Mouse (Mus musculus) midbrain, embryonic 13.5 days (tissue): Measurements from ENCODE around the gene Uhrf1bp1l. TPM values are rescaled to one million over a fixed set of nuclear protein-coding genes. Genes with fewer than 3 reads are reported as not detected.

ENCODE experiments used
- ATAC-seq: fragments of 200-750 bp; cut with Nextera tagmentation; 2 replicates; pipeline ENCODE4 v1.8.0; 2017; ENCODE audit warnings: mild to moderate bottlenecking, moderate TSS enrichment, moderate library complexity
- H3K27ac ChIP-seq: fragments of 300-500 bp; sonication (generic); 2 replicates; pipeline ENCODE4 v1.5.1; 2015; ENCODE audit warnings: inconsistent platforms, mild to moderate bottlenecking, moderate library complexity
- H3K27me3 ChIP-seq: fragments of 300-500 bp; sonication (generic); 2 replicates; pipeline ENCODE4 v1.6.1; 2015; ENCODE audit warnings: mild to moderate bottlenecking, inconsistent platforms
- H3K36me3 ChIP-seq: fragments of 300-500 bp; sonication (generic); 2 replicates; pipeline ENCODE4 v1.6.1; 2015; ENCODE audit warnings: mild to moderate bottlenecking, inconsistent platforms
- H3K4me1 ChIP-seq: fragments of 300-500 bp; sonication (generic); replicated peaks from 2 replicates; pipeline ENCODE4 v1.6.1; 2015; ENCODE audit warnings: inconsistent platforms
- H3K4me2 ChIP-seq: fragments of 300-500 bp; sonication (generic); replicated peaks from 2 replicates; pipeline ENCODE4 v1.6.1; 2015; ENCODE audit warnings: moderate library complexity, mild to moderate bottlenecking, inconsistent platforms
- H3K4me3 ChIP-seq: fragments of 300-500 bp; sonication (generic); replicated peaks from 2 replicates; pipeline ENCODE4 v1.5.1; 2015; ENCODE audit warnings: mild to moderate bottlenecking, inconsistent platforms
- H3K9ac ChIP-seq: fragments of 300-500 bp; sonication (generic); replicated peaks from 2 replicates; pipeline ENCODE4 v1.6.1; 2015; ENCODE audit warnings: mild to moderate bottlenecking, inconsistent platforms
- H3K9me3 ChIP-seq: fragments of 300-500 bp; sonication (generic); 2 replicates; pipeline ENCODE4 v1.6.1; 2016; ENCODE audit warnings: mild to moderate bottlenecking, inconsistent platforms
- WGBS: fragments of 180-500 bp; shearing (Covaris S2); methylation state at CpG from one replicate; pipeline ENCODE4 v1.1.7; 2015; 5-methylcytosine and 5-hydroxymethylcytosine counted together
- polyA plus RNA-seq: library from polyadenylated mRNA; unstranded; fragments of >200 nt; fragmentation: Nextera tagmentation; extraction: Ambion mirVana; gene quantifications from 2 replicates; pipeline ENCODE4 v1.2.1, GENCODE M21; 2015

The Uhrf1bp1l gene
- polyA plus RNA-seq, 1 experiment from 2014 or later: 29.9 TPM

GRCm38 (mm10) chr10:89747911-89748310 is 3.1 kb downstream of the Uhrf1bp1l start:
- no peak for ATAC-seq
- WGBS: 95% methylated on average over 1 of the region's 1 CpGs
- no peak overlapping the region for H3K4me3 ChIP-seq

GRCm38 (mm10) chr10:89748619-89749018 is 3.8 kb downstream of the Uhrf1bp1l start:
- H3K27me3 ChIP-seq: no peaks in the 10 kb centered on the region
- H3K4me1 ChIP-seq: peaks cover 14% of the 10 kb centered on the region
- WGBS: 93% methylated on average over 2 of the region's 2 CpGs
- no peak overlapping the region for H3K27ac ChIP-seq
- no peaks in the 10 kb centered on the region for H3K36me3 ChIP-seq
- no peak for ATAC-seq
- H3K9me3 ChIP-seq: no peaks in the 10 kb centered on the region
- no peak overlapping the region for H3K4me2 ChIP-seq
- H3K4me3 ChIP-seq: no peak overlapping the region
- H3K9ac ChIP-seq: no peak overlapping the region

More at GRCm38 (mm10) chr10:89747911-89748310, 3.1 kb downstream of the Uhrf1bp1l start:
- Histone ChIP-seq H3K36me3 (no peaks in the 10 kb centered on the region), H3K27ac (no peak overlapping the region), H3K27me3 (no peaks in the 10 kb centered on the region), H3K9ac (no peak overlapping the region), H3K4me1 (peaks cover 14% of the 10 kb centered on the region), H3K4me2 (no peak overlapping the region), H3K9me3 (no peaks in the 10 kb centered on the region)

- Histone ChIP-seq H3K27me3 (no peaks in the 10 kb centered on the region), H3K9ac (no peak overlapping the region), H3K9me3 (no peaks in the 10 kb centered on the region), H3K4me2 (no peak overlapping the region), H3K4me1 (peaks cover 11% of the 10 kb centered on the region), H3K36me3 (no peaks in the 10 kb centered on the region), H3K27ac (no peak overlapping the region), H3K4me3 (no peak overlapping the region)
- ATAC-seq: no peak
- 87% methylated on average over 5 of the region's 5 CpGs for WGBS
These were observed 6.3 kb downstream of the Uhrf1bp1l start for GRCm38 (mm10) chr10:89751069-89751468.

GRCm38 (mm10) chr10:89755231-89755630 is 10.4 kb downstream of the Uhrf1bp1l start:
- Histone ChIP-seq H3K27ac (no peak overlapping the region), H3K4me3 (no peak overlapping the region), H3K4me1 (no peaks in the 10 kb centered on the region), H3K36me3 (peaks cover 3% of the 10 kb centered on the region; the same call in 1 of the 2 replicates), H3K9me3 (no peaks in the 10 kb centered on the region), H3K9ac (no peak overlapping the region), H3K4me2 (no peak overlapping the region), H3K27me3 (no peaks in the 10 kb centered on the region)
- no peak for ATAC-seq
- 95% methylated on average over 4 of the region's 4 CpGs for WGBS

- H3K4me1 ChIP-seq: no peaks in the 10 kb centered on the region
- no peak for ATAC-seq
- H3K9me3 ChIP-seq: no peaks in the 10 kb centered on the region
- no peak overlapping the region for H3K4me2 ChIP-seq
- H3K36me3 ChIP-seq: peaks cover 3% of the 10 kb centered on the region; the same call in 1 of the 2 replicates
- 94% methylated on average over 5 of the region's 5 CpGs for WGBS
- no peaks in the 10 kb centered on the region for H3K27me3 ChIP-seq
- H3K4me3 ChIP-seq: no peak overlapping the region
- no peak overlapping the region for H3K9ac ChIP-seq
- no peak overlapping the region for H3K27ac ChIP-seq
These were observed 16.0 kb downstream of the Uhrf1bp1l start for GRCm38 (mm10) chr10:89760772-89761171.

- Histone ChIP-seq H3K4me2 (no peak overlapping the region), H3K9ac (no peak overlapping the region), H3K27ac (no peak overlapping the region), H3K27me3 (no peaks in the 10 kb centered on the region), H3K9me3 (no peaks in the 10 kb centered on the region), H3K36me3 (no peaks in the 10 kb centered on the region), H3K4me1 (no peaks in the 10 kb centered on the region), H3K4me3 (no peak overlapping the region)
- WGBS: 92% methylated on average over 9 of the region's 9 CpGs
- no peak for ATAC-seq
These were observed 19.8 kb downstream of the Uhrf1bp1l start for GRCm38 (mm10) chr10:89764457-89765121.

GRCm38 (mm10) chr10:89765790-89766714 is 21.3 kb downstream of the Uhrf1bp1l start:
- H3K27ac ChIP-seq: no peak overlapping the region
- H3K9me3 ChIP-seq: no peaks in the 10 kb centered on the region
- no peak overlapping the region for H3K4me3 ChIP-seq
- no peak overlapping the region for H3K9ac ChIP-seq
- H3K4me2 ChIP-seq: no peak overlapping the region
- no peaks in the 10 kb centered on the region for H3K27me3 ChIP-seq
- H3K36me3 ChIP-seq: no peaks in the 10 kb centered on the region
- WGBS: 95% methylated on average over 11 of the region's 11 CpGs
- no peaks in the 10 kb centered on the region for H3K4me1 ChIP-seq
- ATAC-seq: no peak

GRCm38 (mm10) chr10:89768352-89769020 is 23.7 kb downstream of the Uhrf1bp1l start:
- WGBS: 83% methylated on average over 7 of the region's 7 CpGs
- no peak overlapping the region for H3K4me3 ChIP-seq
- H3K9me3 ChIP-seq: no peaks in the 10 kb centered on the region
- H3K4me1 ChIP-seq: no peaks in the 10 kb centered on the region
- no peaks in the 10 kb centered on the region for H3K36me3 ChIP-seq
- H3K9ac ChIP-seq: no peak overlapping the region
- no peak overlapping the region for H3K27ac ChIP-seq
- H3K27me3 ChIP-seq: no peaks in the 10 kb centered on the region
- ATAC-seq: no peak
- H3K4me2 ChIP-seq: no peak overlapping the region

- Histone ChIP-seq H3K27ac (no peak overlapping the region), H3K9me3 (no peaks in the 10 kb centered on the region), H3K4me2 (no peak overlapping the region), H3K4me1 (no peaks in the 10 kb centered on the region), H3K36me3 (no peaks in the 10 kb centered on the region), H3K4me3 (no peak overlapping the region), H3K9ac (no peak overlapping the region), H3K27me3 (no peaks in the 10 kb centered on the region)
- 95% methylated on average over 4 of the region's 4 CpGs for WGBS
- ATAC-seq: no peak
These were observed 24.3 kb downstream of the Uhrf1bp1l start for GRCm38 (mm10) chr10:89769096-89769495.

- Histone ChIP-seq H3K4me1 (no peaks in the 10 kb centered on the region), H3K27ac (no peak overlapping the region)
- ATAC-seq: no peak
These were observed 27.1 kb downstream of the Uhrf1bp1l start for GRCm38 (mm10) chr10:89771894-89772293.

GRCm38 (mm10) chr10:89776029-89776428 is 31.2 kb downstream of the Uhrf1bp1l start:
- no peak overlapping the region for H3K9ac ChIP-seq
- H3K27me3 ChIP-seq: no peaks in the 10 kb centered on the region
- H3K36me3 ChIP-seq: peaks cover 17% of the 10 kb centered on the region
- no peak overlapping the region for H3K4me2 ChIP-seq
- no peaks in the 10 kb centered on the region for H3K4me1 ChIP-seq
- H3K27ac ChIP-seq: no peak overlapping the region
- H3K4me3 ChIP-seq: no peak overlapping the region
- 96% methylated on average over 6 of the region's 6 CpGs for WGBS
- H3K9me3 ChIP-seq: no peaks in the 10 kb centered on the region
- ATAC-seq: no peak

More at GRCm38 (mm10) chr10:89771894-89772293, 27.1 kb downstream of the Uhrf1bp1l start:
- Histone ChIP-seq H3K27me3 (no peaks in the 10 kb centered on the region), H3K36me3 (peaks cover 4% of the 10 kb centered on the region; the same call in 1 of the 2 replicates), H3K4me3 (no peak overlapping the region), H3K4me2 (no peak overlapping the region), H3K9ac (no peak overlapping the region), H3K9me3 (no peaks in the 10 kb centered on the region)
- 55% methylated on average over 2 of the region's 2 CpGs for WGBS

- WGBS: 97% methylated on average over 4 of the region's 4 CpGs
- ATAC-seq: no peak
- Histone ChIP-seq H3K36me3 (peaks cover 9% of the 10 kb centered on the region), H3K27ac (no peak overlapping the region), H3K4me3 (no peak overlapping the region), H3K4me2 (no peak overlapping the region), H3K4me1 (no peaks in the 10 kb centered on the region), H3K9ac (no peak overlapping the region), H3K27me3 (no peaks in the 10 kb centered on the region), H3K9me3 (no peaks in the 10 kb centered on the region)
These were observed 47.1 kb downstream of the Uhrf1bp1l start for GRCm38 (mm10) chr10:89791870-89792269.
